Mouse (Mus musculus) Muller cell, postnatal 12 days (primary cell): ENCODE data around the gene Gpc1.

Source experiments
- DNase-seq: peaks from one replicate; pipeline ENCODE4 v3.0.0-alpha.2; 2015; ENCODE audit errors: inconsistent ontology term

Gpc1 gene

GRCm38 (mm10) chr1:92831188-92832001, at the start of gene Gpc1:
Gene Gpc1, plus strand, starts transcription at chr1:92831645.
- peak; percentile 91 for DNase-seq

- no peak for DNase-seq
These were observed 49.6 kb upstream of the Gpc1 start for GRCm38 (mm10) chr1:92781862-92782261.

- no peak for DNase-seq
These were observed 48.9 kb upstream of the Gpc1 start for GRCm38 (mm10) chr1:92782587-92782986.

- peak; percentile 85 for DNase-seq
These were observed 44.2 kb upstream of the Gpc1 start for GRCm38 (mm10) chr1:92787221-92787620.

GRCm38 (mm10) chr1:92788049-92788448, 43.4 kb upstream of the Gpc1 start:
- DNase-seq, result no peak

- DNase-seq, result no peak
These were observed 40.8 kb upstream of the Gpc1 start for GRCm38 (mm10) chr1:92790628-92791027.

- DNase-seq, result no peak
These were observed 40.2 kb upstream of the Gpc1 start for GRCm38 (mm10) chr1:92791070-92791831.

- no peak for DNase-seq
These were observed 37.7 kb upstream of the Gpc1 start for GRCm38 (mm10) chr1:92793781-92794180.

GRCm38 (mm10) chr1:92798425-92798824, 33.0 kb upstream of the Gpc1 start:
- DNase-seq, result no peak

- peak; percentile 91 for DNase-seq
These were observed 31.8 kb upstream of the Gpc1 start for GRCm38 (mm10) chr1:92799653-92800052.

GRCm38 (mm10) chr1:92802362-92802761, 29.1 kb upstream of the Gpc1 start:
- peak; percentile 29 for DNase-seq

GRCm38 (mm10) chr1:92803376-92803775, 28.1 kb upstream of the Gpc1 start:
- no peak for DNase-seq

GRCm38 (mm10) chr1:92805181-92805580, 26.3 kb upstream of the Gpc1 start:
- DNase-seq, result no peak

GRCm38 (mm10) chr1:92805836-92806235, 25.6 kb upstream of the Gpc1 start:
- DNase-seq, result no peak

GRCm38 (mm10) chr1:92806720-92807119, 24.7 kb upstream of the Gpc1 start:
- no peak for DNase-seq

GRCm38 (mm10) chr1:92809621-92810020, 21.8 kb upstream of the Gpc1 start:
- DNase-seq, result no peak

GRCm38 (mm10) chr1:92814319-92814718, 17.1 kb upstream of the Gpc1 start:
- no peak for DNase-seq

GRCm38 (mm10) chr1:92815100-92815499, 16.3 kb upstream of the Gpc1 start:
- DNase-seq, result peak; percentile 22

GRCm38 (mm10) chr1:92815756-92816294, 15.6 kb upstream of the Gpc1 start:
- no peak for DNase-seq

- DNase-seq, result no peak
These were observed 738 bp upstream of the Gpc1 start for GRCm38 (mm10) chr1:92830626-92831187.

- DNase-seq, result peak; percentile 82
These were observed 866 bp downstream of the Gpc1 start for GRCm38 (mm10) chr1:92832011-92833010.
